Mouse (Mus musculus) thymus, postnatal 4 days (tissue): ENCODE data around the gene Vwa5a.

Experiments
- DNase-seq: peaks from one replicate; pipeline ENCODE4 v3.0.0; 2021

Vwa5a gene

DNA sequence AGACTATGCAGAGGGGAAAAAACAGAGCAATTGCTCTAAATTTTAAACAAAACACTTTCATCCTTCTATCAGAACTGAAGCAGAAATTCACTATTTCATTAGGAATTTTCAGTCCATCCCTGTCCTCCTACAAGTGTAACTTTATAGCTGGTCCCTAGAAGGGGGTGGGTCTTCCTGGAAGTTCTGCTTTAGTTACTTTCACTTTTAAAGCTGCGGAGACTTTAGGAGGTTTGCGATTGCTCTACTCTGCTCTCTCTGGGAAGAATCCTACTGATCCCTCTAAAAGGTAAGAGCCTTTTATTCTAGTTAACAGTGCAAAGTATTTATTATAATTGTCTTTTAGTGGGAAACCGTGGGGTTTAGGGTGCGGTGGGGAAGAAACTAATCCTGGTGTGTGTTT is at the start of gene Vwa5a:
TSS of gene Vwa5a (plus strand) at position 167 of the 400 bp plus-strand sequence.
- no peak for DNase-seq

DNA sequence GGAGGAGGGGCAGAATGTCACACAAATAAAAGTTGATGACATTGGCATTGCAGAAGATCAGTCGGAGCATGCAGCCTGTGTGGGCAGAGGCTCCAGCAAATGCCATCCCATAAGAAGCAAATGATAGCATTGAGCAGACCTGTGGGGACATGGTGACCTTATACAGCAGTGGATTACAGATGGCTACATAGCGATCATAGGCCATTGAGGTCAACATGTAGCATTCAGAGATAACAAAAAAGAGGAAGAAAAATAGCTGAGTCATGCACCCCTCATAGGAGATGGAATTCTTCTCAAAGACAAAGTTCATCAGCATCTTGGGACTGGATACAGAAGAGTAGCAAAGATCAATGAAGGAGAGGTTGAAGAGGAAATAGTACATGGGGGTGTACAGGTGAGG is 45.2 kb upstream of the Vwa5a start:
- no peak for DNase-seq

DNA sequence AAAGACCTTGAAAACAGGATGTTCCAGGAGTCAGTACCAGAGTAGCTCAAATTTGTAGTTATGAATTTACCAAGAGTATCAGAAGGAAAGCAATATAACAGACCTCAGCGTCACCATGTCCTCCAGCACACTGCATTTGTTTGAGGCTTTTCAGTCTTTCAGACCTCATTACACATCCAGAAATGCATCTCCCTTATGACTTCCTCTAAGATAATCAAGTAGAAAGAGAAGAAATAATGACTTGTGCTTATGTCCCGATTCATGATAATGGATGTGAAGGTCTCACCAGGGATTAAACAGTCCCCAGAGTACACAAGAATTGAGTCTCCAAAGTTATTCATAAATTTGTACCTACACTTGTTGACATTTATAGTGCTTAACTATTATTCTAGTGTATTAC is 43.6 kb upstream of the Vwa5a start, which contains the start of gene Olfr918:
TSS of gene Olfr918 (minus strand) at position 101 of the 400 bp plus-strand sequence.
- DNase-seq = no peak

DNA sequence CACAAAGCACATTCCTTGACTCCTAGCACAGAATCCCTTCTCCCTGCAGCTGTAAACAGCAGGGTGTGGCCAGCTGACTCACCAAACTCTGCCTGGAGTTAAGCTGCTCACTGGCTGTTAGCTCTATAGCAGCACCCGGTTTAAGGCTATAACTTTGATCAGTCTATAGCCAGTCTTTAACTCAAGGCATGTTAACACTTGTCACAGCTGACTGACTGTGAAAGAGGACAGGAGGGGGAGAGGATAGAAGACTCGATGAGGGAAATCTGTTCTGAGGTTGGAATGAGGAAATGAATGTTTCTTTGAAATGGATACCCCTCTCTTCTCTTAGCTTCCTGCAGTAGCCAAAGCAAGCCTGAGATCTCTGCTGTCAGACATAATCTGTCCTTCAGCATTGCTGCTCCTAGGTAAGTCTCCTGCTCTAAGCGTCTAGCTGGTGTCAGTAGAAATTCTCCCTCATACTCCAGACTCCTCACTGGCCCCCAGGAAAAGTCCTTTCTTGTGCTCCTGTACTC is 916 bp downstream of the Vwa5a start:
- no peak for DNase-seq

DNA sequence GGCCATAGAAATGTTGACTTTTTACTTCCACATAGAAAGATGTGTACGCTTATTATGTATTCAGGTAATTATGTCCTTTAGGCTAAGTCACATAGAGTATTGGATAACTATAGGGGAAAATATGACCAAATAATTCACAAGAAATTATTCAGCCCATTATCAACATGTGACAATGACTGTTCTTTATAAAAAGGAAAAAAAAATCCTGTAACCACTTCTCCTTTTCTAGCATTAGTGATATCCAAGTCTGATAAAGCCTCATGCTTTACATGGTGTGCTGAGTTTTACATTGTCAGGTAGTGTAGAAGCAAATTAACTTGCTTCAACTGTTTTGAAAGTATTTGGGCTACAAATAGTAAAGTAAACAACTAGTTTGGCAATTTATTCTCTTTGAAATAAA is 6.0 kb downstream of the Vwa5a start:
- no peak for DNase-seq

DNA sequence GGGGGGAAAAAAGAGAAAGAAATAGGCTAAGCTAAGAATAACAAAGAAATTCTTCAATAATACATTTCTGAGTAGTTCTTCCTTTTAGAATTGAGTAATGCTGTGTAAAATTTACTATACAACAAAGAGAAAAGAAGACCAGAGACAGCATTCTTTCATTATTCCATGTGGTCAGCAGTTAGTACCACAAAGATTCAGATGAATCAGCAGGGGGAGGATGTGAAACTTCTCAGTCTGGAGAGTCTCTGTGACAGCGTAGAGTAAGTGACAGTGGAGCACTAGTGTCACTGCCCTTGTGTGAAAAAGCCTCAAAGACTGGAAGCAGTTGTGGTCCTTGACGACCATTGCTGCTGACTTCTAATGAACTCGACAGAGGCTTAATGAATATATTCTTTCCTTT is 10.2 kb downstream of the Vwa5a start:
- DNase-seq = no peak

DNA sequence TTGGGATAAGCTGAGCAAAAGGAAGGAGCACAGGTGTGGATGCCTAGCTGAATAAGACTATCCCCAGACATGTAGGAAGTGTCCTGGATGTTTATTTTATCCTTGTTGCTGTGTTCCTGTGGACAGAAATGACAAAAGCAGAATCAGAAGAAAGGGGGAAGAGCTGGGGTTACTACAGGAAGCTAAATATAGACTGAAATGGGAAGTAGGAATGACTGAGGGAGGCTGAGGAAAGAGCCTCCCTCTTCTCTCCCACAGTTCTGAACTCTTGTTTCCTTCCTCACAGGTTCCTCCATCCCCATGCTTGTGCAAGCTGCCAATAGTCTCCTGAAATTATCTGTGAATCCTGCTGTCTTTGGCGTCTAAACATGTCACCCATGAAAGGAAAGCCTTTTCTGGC is 23.3 kb downstream of the Vwa5a start:
- no peak for DNase-seq

DNA sequence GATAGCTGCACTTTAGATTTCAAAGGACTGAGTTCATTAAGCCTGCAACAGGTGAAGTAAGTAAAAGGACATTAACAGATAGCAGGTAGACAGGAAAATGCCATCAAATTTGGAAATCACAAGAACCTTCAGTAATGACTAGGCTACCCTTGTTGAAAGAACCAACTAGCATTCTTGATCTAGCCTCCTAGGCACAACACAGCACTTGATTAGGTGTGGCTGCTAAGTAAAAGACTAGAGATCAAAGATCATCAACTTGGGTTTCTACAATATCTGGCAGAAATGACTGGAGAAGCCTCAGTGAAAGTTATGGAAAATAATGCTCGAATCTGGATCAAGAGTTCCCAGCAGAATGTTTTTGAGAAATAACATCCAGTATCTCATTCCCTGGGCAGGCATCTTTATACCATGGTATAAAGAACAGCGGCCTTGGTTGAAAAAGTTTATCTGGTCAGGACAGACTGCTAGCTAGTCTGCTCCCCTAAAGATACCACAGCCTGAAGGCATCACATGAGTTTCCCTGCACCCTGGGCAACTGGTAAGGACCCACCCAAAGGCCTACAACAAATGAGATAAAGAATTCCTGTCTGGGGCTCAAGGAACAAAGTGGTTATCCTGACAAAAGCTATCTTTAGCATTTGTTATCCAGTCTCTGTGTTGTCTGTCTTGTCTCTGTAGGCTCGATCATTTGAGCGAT is 26.7 kb downstream of the Vwa5a start:
- DNase-seq = no peak

DNA sequence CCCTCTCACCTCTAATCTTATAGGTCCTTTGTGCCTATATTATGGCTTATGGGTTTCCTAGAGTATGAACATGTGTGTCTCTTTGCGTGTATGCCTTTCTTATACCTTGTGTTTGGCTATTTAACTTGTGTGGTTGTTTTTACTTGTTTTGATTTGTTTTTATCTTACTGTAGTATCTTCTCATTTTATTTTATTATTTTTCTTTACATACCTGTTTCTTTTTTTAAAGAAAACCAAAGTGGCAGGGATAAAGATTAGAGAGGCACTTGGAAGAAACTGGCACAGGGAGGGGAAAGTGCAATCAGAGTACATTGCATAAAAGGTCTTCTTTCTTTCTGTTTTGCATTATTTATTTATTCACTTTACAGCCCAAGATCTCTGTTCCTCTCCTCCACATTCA is 33.9 kb downstream of the Vwa5a start, which contains the start of gene Olfr920:
TSS of gene Olfr920 (plus strand) at position 301 of the 400 bp plus-strand sequence.
- DNase-seq = no peak

DNA sequence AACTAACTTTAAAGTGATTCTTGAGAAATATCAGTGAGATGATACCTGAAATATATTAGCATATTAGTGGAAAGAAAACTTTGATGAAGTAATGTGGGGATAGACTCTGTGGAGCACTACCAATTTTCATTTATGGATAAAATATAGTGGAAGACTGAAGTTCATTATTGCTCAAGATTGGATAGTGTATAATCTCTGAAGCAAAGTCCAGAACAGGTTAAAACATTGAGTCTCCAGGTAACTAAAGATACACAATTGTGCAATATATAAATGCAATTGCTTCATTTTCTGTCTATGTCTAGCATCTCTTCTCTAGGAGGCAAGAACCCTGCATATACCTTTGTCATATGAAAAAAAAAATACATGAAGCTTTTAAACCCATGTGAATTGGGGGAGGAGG is 54.7 kb downstream of the Vwa5a start, which contains the start of gene Olfr921:
TSS of gene Olfr921 (plus strand) at position 301 of the 400 bp plus-strand sequence.
- no peak for DNase-seq

DNA sequence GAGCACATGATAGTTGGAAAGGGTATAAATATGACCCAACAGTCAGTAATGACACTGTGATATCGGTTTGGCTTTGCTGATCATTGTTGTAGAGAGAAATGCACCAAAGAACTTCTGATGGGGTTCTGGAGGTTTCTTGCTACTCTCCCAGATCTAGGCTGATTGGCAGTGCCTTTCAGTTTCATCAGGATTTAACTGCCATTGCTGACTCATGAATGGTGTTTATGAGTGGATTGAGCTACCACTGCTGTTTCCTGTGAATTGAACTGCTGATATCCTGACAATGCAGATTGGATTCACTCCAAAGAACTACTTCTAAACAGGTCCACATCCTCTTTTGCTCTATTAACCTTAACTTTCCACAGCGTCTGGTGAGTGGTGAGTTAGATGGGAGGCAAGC is 74.6 kb downstream of the Vwa5a start:
- no peak for DNase-seq
